Mouse (Mus musculus) lung, postnatal 14 days (tissue): ENCODE measurements around the gene Glb1.
"Not testable (repeated sequence)": the region's sequence is repeated elsewhere in the genome, so short reads cannot be mapped to it uniquely, and the experiment has no call there.

Experiments
- DNase-seq: peaks from one replicate; pipeline ENCODE4 v3.0.0; 2021

Glb1 gene

DNA sequence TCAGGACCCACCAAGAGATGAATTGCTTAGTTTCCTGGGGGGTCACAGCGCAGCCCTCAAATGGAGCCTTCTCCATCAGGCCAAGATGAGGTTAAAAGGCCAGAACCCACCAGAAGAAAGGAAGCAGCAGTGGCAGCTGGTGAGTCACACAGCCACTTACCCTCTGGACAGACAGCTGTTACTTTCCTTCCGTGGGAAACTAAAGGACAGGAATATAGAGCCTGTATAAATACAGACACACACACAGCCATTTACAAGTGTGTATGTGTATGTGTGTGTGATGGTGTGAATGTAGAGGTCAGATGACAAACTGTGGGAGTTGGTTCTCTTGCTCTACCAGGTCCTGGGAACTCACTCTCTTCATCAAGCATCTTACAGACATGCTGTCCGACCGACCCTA is 105.7 kb downstream of the Glb1 start:
- no peak for DNase-seq

GRCm38 (mm10) chr9:114507421-114507820 is 106.5 kb downstream of the Glb1 start:
- DNase-seq: no peak

GRCm38 (mm10) chr9:114509785-114510184 is 108.9 kb downstream of the Glb1 start:
- no peak for DNase-seq

DNA sequence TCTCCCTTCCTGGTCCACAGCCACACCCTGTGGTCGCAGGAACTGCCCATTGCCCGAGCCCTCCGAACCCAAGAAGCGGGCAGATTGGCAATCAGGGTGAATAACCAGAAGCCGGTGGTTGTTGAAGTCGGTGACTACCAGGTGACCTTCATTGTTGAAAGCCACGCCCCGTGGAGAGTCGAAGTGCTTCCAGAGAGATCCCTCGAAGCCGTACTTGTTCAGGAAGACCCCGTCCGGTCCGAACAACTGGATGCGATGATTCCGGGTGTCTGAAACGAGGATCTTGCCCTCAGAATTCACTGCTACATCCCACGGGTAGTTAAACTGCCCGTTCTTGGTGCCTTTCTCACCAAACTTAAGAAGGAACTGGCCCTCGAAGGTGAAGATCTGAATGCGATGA is 112.0 kb downstream of the Glb1 start:
- DNase-seq: no peak

GRCm38 (mm10) chr9:114515364-114515763 is 114.5 kb downstream of the Glb1 start, which contains the start of gene C130032M10Rik:
TSS of gene C130032M10Rik (plus strand) at chr9:114515697.
- peak; percentile 12 for DNase-seq

DNA sequence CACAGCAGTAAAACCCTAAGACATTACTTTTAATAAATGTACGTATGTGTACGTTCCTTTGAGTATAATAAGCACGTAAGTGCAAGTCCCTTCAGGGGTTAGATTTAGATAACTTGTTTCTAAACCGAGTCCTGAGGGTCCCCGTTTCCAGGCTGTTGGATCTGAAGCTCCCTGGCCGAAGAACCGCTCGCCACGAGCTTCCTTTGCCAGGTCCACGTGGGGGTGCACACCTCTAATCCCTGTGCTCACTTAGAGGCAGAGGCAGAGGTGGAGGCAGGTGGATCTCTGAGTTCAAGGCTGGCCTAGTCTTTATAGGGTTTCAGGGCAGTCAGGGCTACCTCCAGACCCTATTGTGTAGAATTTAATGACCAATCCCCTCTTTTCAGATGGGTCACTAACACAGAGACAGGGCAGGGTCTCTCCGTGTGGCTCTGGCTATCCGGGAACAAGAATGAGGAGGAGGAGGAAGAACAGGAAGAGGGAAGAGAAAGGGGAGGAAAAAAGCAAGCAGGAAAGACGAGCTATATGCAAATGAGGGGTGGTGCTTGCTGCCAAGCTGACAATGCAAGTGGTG is 117.1 kb downstream of the Glb1 start:
- no peak for DNase-seq

DNA sequence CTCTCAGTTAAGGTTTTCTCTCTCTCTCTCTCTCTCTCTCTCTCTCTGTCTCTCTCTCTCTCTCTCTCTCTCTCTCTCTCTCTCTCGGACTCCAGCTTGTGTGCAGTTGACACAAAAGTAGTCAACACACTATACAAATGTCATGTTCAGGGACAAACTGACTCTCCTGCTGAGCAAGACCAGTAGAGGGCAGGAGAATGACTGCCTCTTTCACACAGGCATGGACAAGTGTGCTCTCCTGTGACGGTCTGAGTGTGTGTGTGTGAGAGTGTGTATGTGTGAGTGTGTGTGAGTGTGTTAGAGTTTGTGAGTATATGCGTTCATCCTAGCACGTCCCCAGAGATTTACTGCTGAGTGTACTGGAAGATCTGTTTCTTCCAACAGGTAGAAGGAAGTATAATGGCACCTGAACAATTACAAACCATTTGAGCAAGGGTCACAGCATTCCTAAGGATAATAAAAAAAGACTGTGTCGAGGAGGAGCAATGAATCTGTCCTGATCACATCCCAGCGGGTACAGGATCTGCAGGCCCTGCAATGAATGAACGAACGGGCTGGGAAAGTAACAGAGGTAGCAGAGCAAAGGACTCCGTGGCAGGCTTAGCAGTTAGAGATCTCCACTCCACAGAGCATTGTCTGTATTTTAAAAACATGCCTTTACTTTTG is 118.1 kb downstream of the Glb1 start:
- DNase-seq: no peak

- not testable (repeated sequence) for DNase-seq
Measured at GRCm38 (mm10) chr9:114520529-114520928, 119.7 kb downstream of the Glb1 start.

GRCm38 (mm10) chr9:114522041-114522440 is 121.2 kb downstream of the Glb1 start:
- DNase-seq: no peak

GRCm38 (mm10) chr9:114522501-114522900 is 121.6 kb downstream of the Glb1 start:
- no peak for DNase-seq
